Mouse (Mus musculus): Measurements from ENCODE around the gene Myrf.

The Myrf gene

DNA sequence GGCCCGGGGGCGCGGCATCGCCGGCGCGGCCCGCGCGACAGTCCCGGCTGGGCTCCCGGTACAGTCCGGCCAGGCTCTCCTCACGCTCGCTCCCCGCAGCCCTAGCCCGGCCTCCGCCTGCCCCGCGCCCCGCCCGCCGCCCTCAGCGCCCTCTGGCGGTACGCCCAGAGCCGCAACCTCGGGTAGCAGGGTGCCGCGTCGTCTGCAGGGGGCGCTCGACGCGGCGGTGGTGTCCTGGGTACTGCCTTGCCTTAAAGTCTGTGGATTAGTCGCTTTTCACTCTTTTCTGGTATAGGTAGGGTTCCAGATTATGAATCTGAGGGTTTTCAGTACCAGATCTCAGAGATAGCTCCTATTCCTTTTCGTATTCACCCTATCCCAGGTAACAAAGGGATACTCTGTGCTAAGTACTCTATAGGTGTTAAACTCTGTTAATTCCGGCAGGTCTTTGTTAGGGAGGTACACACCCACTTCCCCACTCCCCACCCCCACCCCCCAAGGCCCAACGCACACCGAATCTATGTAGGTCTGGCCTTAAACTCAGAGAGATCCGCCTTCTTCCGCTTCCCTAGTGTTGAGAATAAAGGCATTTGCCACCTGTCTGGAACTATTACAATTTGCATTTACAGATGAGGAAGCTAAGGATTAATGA is at the start of gene Myrf:
Gene Myrf (minus strand): TSS at position 95 of the 652 bp plus-strand sequence.
- peak; percentile 69 for DNase-seq

- DNase-seq, result no peak
These were observed 49.1 kb upstream of the Myrf start for GRCm38 (mm10) chr19:10289609-10290150.

GRCm38 (mm10) chr19:10288125-10289040 is 47.8 kb upstream of the Myrf start:
- DNase-seq, result no peak

DNA sequence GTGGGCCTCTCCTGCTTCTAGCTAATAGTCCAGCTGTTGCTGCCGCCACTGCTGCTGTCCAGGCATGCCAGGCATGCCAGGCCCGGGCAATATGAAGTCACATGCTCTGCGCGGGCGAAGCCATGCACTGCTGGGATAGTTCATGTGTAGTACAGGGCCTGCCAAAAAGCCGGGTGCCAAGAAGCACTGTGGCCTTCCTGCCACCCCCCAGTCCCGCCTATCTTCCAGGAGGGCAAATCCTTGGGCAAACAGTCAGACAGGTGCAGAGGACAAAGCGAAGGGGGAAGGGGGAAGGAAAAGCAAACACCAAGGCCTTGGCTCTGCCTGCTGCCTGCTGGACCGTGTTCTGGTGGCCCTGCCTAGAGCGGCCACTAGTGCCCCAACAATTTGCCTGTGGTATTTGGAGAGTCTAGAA is 45.9 kb upstream of the Myrf start:
- DNase-seq, result no peak

GRCm38 (mm10) chr19:10280771-10281540 is 40.4 kb upstream of the Myrf start:
- DNase-seq, result no peak

DNA sequence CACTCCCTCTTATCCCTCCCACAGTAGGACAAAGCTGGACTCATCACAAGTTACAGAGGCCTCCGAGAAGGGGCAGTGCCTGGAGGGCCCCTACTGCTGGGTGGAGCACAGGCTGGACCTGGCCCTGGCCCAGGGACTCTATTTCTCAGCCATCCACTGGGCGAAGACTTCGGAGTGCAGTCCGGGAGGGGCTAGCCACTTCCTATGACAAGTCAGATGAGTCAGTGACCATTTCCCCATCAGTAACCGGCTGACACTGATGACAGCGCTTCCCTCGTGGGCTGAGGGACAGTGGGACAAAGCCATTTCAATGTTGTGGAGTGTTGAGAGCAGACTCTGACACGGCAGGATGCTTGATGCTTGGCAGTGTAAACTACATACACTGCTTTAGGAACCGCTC is 39.1 kb upstream of the Myrf start:
- no peak for DNase-seq

DNA sequence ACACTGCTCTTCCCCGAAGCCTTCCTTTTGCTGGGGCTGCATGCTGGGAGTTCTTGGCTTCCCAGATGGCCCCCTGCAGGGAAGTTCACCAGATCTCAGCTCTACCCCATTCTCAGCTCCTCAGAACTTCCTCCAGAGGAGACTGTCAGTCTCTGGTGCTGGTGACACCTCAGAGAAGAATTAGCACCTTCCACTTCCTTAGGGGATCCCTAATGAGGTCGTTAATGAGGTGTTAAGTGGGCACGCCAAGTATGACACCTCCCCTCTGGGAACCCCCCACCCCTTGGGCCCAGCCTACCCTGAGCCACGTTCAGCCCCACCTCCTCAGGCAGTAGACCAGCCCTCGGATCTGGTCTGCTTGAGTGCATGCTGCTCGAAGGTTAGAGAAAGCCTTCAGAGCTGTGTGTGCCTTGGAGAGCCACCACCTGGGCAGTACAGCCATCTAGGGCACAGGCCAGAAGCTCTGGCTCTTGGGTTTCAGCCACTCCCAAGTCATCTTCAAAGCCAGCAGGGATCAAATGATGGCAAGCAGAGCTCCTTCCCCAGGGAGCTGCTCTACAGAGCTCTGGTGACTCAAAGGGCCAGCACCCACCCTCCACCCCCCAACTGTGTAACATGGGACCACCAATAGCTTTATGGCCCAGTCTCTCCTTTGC is 38.2 kb upstream of the Myrf start:
- no peak for DNase-seq

DNA sequence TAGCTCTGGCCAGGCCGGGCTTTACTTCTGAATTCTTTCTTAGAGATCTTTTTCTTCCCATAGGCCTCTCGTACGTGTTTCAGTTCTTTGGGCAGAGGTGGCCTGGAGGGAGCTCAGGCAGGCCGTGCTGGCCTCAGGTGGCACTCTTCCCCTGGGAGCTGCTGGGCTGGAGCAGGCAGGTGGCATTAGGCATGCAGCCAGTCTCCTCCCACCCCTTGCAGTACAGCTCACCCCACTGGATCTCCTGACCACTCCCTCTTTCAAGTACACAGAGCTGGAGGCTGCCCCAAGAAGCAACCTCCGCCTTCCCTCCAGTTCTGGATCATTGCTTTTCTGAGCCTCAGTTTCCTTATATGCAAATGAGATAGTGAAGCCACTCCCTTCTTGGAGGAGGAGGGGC is 37.2 kb upstream of the Myrf start:
- DNase-seq, result no peak

GRCm38 (mm10) chr19:10277331-10277730 is 36.8 kb upstream of the Myrf start:
- DNase-seq, result no peak

DNA sequence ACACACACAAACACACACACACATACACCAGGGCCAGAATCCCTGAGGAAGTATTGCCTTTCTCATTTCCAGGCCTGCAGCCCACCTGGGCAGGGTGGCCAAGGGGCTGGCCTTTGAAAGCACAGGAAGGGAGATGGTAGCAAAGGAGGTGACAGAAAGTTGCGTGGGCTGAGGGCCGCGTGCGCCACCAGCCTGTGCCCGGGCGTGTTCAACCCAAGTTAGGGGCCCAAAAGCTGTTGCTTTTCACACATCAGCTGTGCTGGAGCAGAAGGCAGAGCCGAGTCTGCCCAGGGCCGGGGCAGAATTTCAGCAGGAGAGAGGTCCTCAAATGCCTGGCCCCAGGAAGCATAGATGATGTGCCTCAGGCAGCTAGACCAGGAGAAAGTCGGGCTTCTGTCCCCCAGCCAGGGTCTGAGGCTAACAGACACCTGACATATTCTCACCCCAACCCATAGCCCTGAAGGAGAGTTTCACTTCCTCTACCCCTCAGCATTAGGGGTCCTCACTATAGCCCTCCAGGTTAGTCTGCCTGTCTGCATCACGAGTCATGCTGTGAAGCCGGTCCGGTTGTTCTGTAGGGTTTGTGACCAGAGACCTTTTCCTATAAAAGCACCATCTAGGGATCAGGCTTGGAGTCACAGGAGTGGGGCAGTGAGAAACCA is 36.1 kb upstream of the Myrf start:
- DNase-seq, result no peak

DNA sequence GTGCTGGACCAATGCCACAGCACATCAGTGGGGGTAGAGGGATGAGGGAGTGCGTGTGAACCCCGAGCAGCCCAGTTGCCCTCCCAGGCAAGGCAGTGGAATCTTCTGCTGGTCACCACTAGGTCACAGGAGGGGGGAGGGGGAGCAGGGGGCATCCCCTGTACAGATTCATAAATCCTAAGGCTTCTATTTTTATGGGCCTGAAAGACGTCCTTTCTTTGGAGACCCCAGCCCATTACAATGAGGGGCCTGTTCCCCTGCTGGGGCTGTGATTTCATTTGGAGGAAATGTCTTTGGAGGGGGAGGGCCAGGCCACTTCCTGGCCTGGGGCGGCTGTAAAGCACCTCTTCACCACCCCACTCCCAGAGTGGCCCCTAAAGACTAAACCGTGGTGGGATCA is 33.5 kb upstream of the Myrf start:
- DNase-seq, result no peak

DNA sequence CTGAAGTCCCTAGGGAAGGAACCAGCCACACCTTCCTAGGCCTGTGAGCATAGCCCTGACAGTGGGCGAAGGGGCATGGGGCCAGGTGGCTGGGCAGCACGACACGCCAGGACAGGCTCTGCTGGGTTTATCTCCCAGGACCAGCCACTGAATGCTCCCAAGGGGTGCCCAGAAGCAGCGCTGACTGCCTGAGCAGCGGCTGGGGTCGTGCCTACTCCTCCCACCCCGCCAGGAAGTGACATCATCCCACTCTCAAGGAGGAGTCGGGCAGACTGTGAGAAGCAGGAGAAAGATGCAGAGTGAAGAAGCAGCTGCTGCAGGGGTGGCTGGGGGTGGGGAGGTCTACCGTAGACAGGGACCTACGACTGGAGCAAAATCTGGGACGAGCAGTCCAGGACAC is 32.2 kb upstream of the Myrf start:
- peak; percentile 70 for DNase-seq

GRCm38 (mm10) chr19:10271592-10271991 is 31.0 kb upstream of the Myrf start:
- no peak for DNase-seq

DNA sequence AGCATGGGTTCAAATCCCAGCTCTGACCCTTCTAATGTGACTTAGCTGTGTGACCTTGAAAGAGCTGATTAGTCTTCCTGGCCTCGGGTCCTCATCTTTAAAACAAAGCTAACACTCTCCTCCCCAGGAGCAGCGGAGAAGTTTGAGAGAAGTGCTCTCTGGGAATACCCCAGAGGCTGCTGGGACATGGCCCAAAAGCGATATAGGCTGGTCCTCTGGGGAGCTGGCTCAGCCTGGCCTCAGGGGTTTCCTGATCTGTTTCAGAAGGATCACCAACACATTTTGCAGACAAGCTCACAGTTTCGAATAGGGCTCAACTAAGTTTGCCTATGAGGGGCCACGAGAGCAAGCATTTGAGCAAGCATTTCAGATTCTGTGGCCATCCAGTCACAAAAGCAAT is 29.8 kb upstream of the Myrf start:
- DNase-seq, result no peak

GRCm38 (mm10) chr19:10268851-10269250 is 28.3 kb upstream of the Myrf start:
- no peak for DNase-seq

DNA sequence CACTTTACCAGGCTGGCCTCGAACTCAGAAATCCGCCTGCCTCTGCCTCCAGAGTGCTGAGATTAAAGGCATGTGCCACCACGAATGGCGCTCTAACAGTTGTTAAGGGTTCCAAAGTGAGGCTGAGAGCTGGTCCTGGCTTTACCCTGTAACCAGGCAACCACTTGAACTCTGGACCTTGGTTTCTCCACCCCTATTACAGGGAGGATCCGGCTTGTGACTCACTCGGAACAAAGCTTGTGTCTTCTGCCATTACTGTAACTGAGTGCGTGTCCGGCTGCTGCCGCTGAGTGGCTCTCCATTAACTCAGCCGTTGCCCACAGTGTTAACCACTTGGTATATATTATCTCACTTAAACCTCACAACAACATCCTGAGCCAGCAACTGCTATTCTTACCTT is 27.4 kb upstream of the Myrf start:
- DNase-seq, result no peak

- no peak for DNase-seq
These were observed 26.5 kb upstream of the Myrf start for GRCm38 (mm10) chr19:10267057-10267456.

GRCm38 (mm10) chr19:10266196-10266850 is 25.8 kb upstream of the Myrf start:
- peak; percentile 74 for DNase-seq

DNA sequence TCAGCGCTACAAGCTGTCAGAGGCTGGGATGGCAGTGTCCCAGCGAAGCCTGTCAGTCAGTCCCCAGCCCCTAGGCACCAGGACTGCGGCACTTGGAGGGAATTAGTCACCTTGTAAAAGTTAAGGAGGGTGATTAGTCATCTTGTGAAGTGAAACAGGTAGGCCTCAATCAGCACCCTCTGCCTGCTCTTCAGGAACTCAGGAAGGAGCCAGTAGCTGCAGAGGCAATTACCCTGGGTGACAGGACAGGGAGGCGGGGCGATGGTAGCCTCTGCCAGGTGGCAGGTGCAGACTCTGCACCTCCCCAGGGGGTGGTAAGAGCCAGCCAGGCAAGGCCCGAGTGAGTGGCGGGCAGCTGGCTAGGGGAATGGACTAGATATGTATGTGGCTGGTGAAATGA is 20.8 kb upstream of the Myrf start:
- no peak for DNase-seq

DNA sequence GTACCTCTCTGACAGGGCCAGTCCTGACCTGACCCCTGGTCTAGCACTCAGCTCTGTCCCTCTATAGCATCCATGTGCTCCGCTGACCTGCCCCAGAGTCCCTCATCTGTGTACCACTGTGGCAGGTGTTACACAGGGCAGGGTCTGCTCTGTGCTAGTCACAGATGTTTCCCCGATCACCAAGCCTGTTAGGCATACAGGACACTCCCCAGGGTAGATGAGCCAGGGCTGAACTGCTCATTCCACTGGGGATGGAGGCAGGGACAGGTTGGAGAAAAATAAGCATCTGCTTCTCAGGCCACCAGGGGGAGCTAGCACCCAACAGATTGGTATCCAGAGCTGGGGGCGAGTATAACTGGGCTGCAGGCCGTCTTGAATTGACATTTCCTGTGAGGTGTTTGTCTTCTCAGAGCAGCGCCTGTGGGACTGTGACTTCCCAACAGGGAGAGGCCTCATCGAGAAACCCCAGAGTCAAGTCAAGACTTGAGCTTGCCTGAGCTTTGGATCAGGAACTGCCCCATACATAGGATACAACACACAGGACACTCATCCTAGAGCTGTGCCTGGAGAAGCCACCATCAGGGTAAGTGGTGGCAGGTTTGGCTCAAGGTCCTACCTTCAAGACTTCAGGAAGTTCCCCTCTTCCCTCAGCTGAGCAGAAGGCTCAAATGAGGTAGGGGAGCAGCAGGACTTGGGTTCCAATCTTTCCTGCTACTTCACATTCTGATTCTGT is 17.9 kb upstream of the Myrf start:
- peak; percentile 89 for DNase-seq

DNA sequence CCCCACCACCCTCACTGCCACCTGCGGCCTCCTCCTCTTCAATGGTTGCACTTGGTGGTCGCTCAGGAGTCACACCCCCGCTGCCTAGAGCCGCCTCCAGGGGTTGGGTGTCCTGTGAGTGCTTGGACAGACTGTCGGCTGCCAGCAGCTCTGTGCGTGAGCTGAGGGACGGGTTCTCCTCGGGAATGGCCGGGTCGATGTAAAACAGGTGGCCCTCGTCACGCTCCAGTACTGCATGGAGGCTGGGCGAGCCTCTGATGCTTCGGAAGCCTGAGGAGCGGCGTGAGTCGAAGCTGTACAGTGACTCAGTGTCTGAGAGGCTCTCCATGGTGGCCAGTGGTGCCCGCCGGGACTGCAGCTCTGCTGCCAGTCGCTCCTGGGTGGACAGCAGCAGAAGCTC is 7.6 kb upstream of the Myrf start:
- no peak for DNase-seq

Data from right cerebral cortex, postnatal 14 days (tissue).